Mouse (Mus musculus) forebrain, embryonic 15.5 days (tissue): ENCODE measurements around the gene Vwa3a. TPM values are rescaled to one million over a fixed set of nuclear protein-coding genes. Genes with fewer than 3 reads are reported as not detected.

Source experiments
- ATAC-seq: fragments of 200-750 bp; cut with Nextera tagmentation; replicated peaks from 2 replicates; pipeline ENCODE4 v1.8.0; 2017; ENCODE audit warnings: mild to moderate bottlenecking, moderate TSS enrichment, moderate library complexity
- H3K27ac ChIP-seq: fragments of 300-500 bp; sonication (generic); replicated peaks from 2 replicates; pipeline ENCODE4 v1.5.1; 2015; ENCODE audit warnings: mild to moderate bottlenecking, inconsistent platforms
- H3K27me3 ChIP-seq: fragments of 300-500 bp; sonication (generic); 2 replicates; pipeline ENCODE4 v1.6.1; 2015; ENCODE audit warnings: inconsistent platforms
- H3K36me3 ChIP-seq: fragments of 300-500 bp; sonication (generic); 2 replicates; pipeline ENCODE4 v1.6.1; 2015; ENCODE audit warnings: mild to moderate bottlenecking, inconsistent platforms
- H3K4me1 ChIP-seq: fragments of 300-500 bp; sonication (generic); 2 replicates; pipeline ENCODE4 v1.6.1; 2015; ENCODE audit warnings: inconsistent platforms
- H3K4me2 ChIP-seq: fragments of 300-500 bp; sonication (generic); replicated peaks from 2 replicates; pipeline ENCODE4 v1.6.1; 2015; ENCODE audit warnings: mild to moderate bottlenecking, inconsistent platforms
- H3K4me3 ChIP-seq: fragments of 300-500 bp; sonication (generic); 2 replicates; pipeline ENCODE4 v1.5.1; 2015; ENCODE audit warnings: mild to moderate bottlenecking, inconsistent platforms
- H3K9ac ChIP-seq: fragments of 300-500 bp; sonication (generic); replicated peaks from 2 replicates; pipeline ENCODE4 v1.6.1; 2015; ENCODE audit warnings: mild to moderate bottlenecking, inconsistent platforms
- H3K9me3 ChIP-seq: fragments of 300-500 bp; sonication (generic); 2 replicates; pipeline ENCODE4 v1.6.1; 2016; ENCODE audit warnings: inconsistent platforms
- WGBS: fragments of 180-500 bp; shearing (Covaris S2); methylation state at CpG from one replicate; pipeline ENCODE4 v1.1.7; 2015; ENCODE audit warnings: mixed read lengths; 5-methylcytosine and 5-hydroxymethylcytosine counted together
- polyA plus RNA-seq: library from polyadenylated mRNA; unstranded; fragments of >200 nt; fragmentation: Nextera tagmentation; extraction: Ambion mirVana; gene quantifications from 2 replicates; pipeline ENCODE4 v1.2.1, GENCODE M21; 2015

Vwa3a gene
- polyA plus RNA-seq, 1 experiment from 2014 or later: 1.2 TPM

DNA sequence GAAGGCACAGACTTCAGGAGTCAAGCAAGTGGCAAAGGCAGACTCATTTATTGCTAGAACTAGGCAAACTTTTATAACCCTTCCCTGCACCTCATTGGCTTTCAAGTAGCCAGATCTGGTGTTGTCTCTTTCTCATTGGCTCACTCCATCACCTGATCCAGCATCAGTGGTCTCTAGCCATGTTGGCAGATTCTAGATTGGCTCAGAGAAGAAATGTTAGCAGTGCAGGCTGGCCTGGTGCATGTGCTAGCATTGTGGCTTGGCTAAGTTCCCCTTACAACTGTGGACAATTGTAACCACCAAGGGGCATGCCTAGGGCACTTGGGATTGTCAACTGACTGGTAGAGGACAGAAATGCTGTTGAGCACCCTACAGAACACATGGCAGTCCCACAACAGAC is 12.2 kb downstream of the Vwa3a start:
- Histone ChIP-seq H3K4me1 (0 out of 2 replicates have a peak, but pooled peaks cover 4% of the 10 kb centered on the region), H3K9me3 (no peaks in the 10 kb centered on the region), H3K27me3 (no peaks in the 10 kb centered on the region), H3K27ac (no peak overlapping the region), H3K36me3 (no peaks in the 10 kb centered on the region), H3K9ac (no peak overlapping the region), H3K4me2 (no peak overlapping the region), H3K4me3 (no peak overlapping the region)
- ATAC-seq: no peak

DNA sequence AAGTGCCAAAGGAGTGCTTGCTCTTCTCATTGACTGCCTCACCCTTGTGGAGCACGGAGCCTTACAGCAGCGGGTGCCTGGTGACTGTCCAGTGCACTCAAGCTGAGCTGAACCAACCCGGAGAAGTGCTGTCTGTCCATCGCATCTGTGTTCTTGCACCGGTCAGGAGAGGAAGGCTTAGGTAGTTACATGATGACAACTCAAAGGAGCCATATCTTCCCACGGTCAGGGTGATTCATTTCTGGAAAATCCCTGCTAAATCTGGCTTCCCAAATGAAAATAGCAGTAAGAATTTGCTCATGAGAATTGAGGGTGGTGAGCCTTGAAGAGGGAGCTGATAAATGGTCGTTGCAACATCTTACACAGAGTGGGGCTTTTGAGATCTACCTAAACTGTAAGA is 12.8 kb downstream of the Vwa3a start:
- WGBS: 86% methylated on average over 7 of the region's 7 CpGs
- Histone ChIP-seq H3K27ac (no peak overlapping the region), H3K9me3 (no peaks in the 10 kb centered on the region), H3K27me3 (no peaks in the 10 kb centered on the region), H3K36me3 (no peaks in the 10 kb centered on the region), H3K4me3 (no peak overlapping the region), H3K4me2 (no peak overlapping the region), H3K9ac (no peak overlapping the region), H3K4me1 (0 out of 2 replicates have a peak, but pooled peaks cover 4% of the 10 kb centered on the region)
- no peak for ATAC-seq

DNA sequence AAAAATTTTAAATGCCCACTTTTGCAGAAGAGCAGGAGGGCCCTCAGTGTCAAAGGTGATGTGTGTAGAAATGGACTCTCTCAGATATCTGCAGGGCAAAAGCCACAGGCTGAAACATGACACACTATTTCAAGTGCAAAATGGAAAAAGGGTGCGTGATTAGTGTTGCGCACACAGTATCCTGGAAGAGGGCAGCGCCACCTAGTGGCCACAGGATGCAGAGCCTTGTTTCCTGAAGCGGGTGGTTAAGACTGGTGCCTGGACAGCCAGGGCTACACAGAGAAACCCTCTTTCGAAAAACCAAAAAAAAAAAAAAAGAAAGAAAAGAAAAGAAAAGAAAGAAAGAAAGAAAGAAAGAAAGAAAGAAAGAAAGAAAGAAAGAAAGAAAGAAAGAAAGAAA is 15.6 kb downstream of the Vwa3a start:
- no peak overlapping the region for H3K9ac ChIP-seq
- no peaks in the 10 kb centered on the region for H3K36me3 ChIP-seq
- WGBS: 4% methylated on average over 5 of the region's 5 CpGs
- no peak overlapping the region for H3K27ac ChIP-seq
- no peaks in the 10 kb centered on the region for H3K27me3 ChIP-seq
- 0 out of 2 replicates have a peak, but pooled peaks cover 4% of the 10 kb centered on the region for H3K4me1 ChIP-seq
- no peaks in the 10 kb centered on the region for H3K9me3 ChIP-seq
- no peak overlapping the region for H3K4me2 ChIP-seq
- no peak overlapping the region for H3K4me3 ChIP-seq
- ATAC-seq: peak; percentile 81

DNA sequence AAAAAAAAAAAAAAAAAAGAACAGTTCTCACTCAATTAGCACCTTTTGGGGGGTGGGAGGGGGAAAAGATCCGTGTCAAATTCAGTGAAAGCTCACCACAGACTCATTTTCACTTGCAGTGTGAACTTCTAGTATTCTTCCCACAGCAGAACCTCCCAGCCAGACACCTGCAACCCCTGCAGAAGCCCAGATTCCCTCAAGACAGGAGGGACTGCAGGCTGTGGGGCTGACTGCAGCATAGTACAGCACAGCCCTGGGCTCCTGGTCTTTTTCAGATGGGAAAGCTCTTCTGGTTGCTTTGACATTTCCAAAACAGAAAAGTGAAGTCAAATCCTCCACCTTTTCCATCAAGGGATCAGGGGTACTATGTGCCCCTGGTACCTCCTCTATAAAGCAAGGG is 28.3 kb downstream of the Vwa3a start:
- peak; percentile 70 for ATAC-seq
- H3K4me1 ChIP-seq: 0 out of 2 replicates have a peak, but pooled peaks cover 2% of the 10 kb centered on the region
- no peak overlapping the region for H3K27ac ChIP-seq
- no peak overlapping the region for H3K4me2 ChIP-seq
- H3K27me3 ChIP-seq: no peaks in the 10 kb centered on the region
- H3K9me3 ChIP-seq: no peaks in the 10 kb centered on the region
- no peak overlapping the region for H3K9ac ChIP-seq
- WGBS: 0% methylated on average over 1 of the region's 1 CpGs
- no peaks in the 10 kb centered on the region for H3K36me3 ChIP-seq
- H3K4me3 ChIP-seq: no peak overlapping the region

DNA sequence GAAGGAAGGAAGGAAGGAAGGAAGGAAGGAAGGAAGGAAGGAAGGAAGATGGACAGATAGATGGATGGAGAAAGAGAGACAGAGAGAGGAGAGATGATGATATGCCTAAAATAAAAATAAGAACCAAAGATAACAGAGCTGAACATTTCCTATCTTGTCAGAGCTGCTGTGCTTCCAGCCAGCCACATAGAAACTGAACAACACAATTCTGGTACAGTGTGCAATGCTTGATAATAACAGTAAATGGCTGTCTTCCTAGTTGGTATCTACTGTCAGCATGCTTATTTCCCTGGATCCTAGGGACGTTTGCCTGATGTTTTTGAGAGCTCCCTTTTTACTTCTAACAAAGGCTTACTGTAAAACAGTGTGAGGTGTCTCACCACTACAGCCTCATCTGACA is 32.3 kb downstream of the Vwa3a start:
- Histone ChIP-seq H3K9ac (no peak overlapping the region), H3K27ac (no peak overlapping the region), H3K4me1 (0 out of 2 replicates have a peak, but pooled peaks cover 2% of the 10 kb centered on the region), H3K27me3 (no peaks in the 10 kb centered on the region), H3K4me3 (no peak overlapping the region), H3K9me3 (no peaks in the 10 kb centered on the region), H3K36me3 (no peaks in the 10 kb centered on the region), H3K4me2 (no peak overlapping the region)
- no peak for ATAC-seq
- 61% methylated on average over 1 of the region's 1 CpGs for WGBS

DNA sequence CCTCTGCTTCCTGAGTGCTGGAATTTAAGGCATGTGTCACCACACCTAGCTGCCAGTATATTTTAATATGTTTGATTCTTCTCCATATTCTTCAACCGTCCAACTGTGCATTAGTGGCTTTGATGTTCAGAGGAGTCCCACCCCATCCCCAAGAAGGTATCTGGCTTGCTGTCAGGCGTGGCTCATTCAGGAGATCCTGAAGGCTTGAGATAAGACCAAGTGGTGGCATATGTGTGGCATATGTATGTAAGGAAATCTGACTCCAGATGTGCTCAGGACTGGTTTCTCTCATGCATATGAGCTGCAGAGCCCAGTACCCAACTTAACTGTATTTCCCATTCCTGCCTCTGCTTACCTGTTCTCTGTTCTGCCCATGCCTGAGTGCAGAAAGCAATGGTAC is 38.9 kb downstream of the Vwa3a start:
- no peaks in the 10 kb centered on the region for H3K36me3 ChIP-seq
- no peaks in the 10 kb centered on the region for H3K9me3 ChIP-seq
- no peaks in the 10 kb centered on the region for H3K4me1 ChIP-seq
- 81% methylated on average over 2 of the region's 2 CpGs for WGBS
- no peak overlapping the region for H3K4me2 ChIP-seq
- ATAC-seq: no peak
- no peaks in the 10 kb centered on the region for H3K27me3 ChIP-seq
- no peak overlapping the region for H3K4me3 ChIP-seq
- H3K27ac ChIP-seq: no peak overlapping the region
- H3K9ac ChIP-seq: no peak overlapping the region

DNA sequence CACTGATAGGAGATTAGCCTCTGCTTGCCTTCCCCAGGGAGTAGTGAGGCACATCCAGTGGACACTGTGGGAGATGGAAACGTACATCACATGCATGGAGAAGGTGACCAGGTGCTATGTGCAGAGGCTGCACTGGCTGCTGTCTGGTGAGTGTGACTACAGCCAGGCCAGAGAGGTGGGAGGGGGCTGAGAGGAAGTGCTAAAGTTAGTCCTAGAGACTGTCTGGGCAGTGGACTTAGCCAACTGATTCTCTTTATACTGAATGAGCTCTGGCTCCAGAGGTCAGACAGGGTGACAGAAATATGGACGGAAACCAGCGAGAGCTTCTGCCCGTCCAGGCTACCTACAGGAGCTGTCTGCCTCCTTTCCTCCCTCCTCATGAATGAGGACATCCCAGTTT is 56.4 kb downstream of the Vwa3a start:
- Histone ChIP-seq H3K36me3 (no peaks in the 10 kb centered on the region), H3K4me3 (no peak overlapping the region), H3K27me3 (no peaks in the 10 kb centered on the region), H3K27ac (no peak overlapping the region), H3K9ac (no peak overlapping the region), H3K4me2 (no peak overlapping the region), H3K9me3 (no peaks in the 10 kb centered on the region), H3K4me1 (no peaks in the 10 kb centered on the region)
- WGBS: 88% methylated on average over 4 of the region's 4 CpGs
- ATAC-seq: no peak

DNA sequence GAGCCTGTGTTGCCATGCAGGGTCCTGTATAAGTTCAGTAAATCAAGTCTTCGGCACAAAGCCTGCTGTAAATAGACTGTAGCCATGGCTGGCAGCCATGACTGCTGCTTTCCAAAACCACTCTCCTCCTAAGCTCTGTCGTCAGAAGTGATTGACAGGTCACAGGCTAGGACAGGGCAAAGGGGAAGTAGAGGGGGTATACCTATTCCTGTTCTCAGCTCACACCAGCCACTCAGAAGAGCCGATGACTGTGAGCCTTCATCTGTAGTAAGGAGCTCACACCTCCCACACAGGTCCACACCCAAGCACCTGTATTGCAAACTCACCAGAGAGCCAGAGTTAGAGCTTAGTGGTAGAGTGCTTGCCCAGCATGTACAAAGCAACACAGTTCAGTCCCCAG is 57.3 kb downstream of the Vwa3a start:
- 77% methylated on average over 3 of the region's 3 CpGs for WGBS
- Histone ChIP-seq H3K9me3 (no peaks in the 10 kb centered on the region), H3K9ac (no peak overlapping the region), H3K4me2 (no peak overlapping the region), H3K27me3 (no peaks in the 10 kb centered on the region), H3K4me3 (no peak overlapping the region), H3K4me1 (no peaks in the 10 kb centered on the region), H3K27ac (no peak overlapping the region), H3K36me3 (no peaks in the 10 kb centered on the region)
- no peak for ATAC-seq

DNA sequence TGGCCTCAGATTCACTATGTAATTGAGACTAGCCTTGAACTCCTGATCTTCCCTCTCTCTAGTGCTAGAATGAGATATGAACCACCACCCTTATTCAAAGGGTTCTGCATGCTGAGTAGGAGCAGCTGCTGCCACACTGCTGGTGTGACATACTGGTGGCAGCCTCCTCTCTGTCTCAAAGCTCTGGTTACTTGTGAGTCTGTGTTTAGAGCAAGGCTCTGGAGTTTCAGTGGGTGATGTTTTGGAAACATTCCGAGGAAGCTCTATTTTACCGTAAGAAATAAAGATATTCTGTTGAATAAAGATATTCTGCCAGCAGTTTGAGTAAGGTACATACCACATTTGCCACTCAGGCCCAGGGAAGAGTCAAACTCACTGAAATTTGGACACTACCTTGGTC is 64.2 kb downstream of the Vwa3a start:
- H3K4me2 ChIP-seq: no peak overlapping the region
- H3K4me3 ChIP-seq: no peak overlapping the region
- H3K9me3 ChIP-seq: no peaks in the 10 kb centered on the region
- no peak for ATAC-seq
- H3K9ac ChIP-seq: no peak overlapping the region
- no peaks in the 10 kb centered on the region for H3K36me3 ChIP-seq
- H3K27me3 ChIP-seq: no peaks in the 10 kb centered on the region
- H3K27ac ChIP-seq: no peak overlapping the region
- WGBS: 93% methylated on average over 2 of the region's 2 CpGs
- H3K4me1 ChIP-seq: no peaks in the 10 kb centered on the region

DNA sequence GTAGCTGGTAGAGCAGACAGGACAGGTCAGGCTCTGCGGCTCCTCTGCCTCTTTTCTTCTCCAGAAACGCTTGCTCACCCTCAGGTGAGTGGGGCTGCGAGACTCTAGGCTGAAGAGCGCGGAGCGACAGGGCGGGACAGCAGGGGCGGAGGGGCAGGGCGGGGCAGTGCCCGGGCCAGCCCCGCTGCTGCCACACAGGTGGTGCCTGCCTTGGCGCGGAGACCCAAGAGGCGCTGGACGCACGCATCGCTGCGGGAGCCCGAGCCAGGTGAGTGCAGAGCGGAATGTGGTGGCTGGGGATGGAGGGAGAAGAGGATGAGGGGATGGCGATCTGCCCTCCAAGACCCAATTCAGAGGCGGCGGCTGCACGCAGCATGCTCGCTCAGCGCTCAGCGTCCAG is 70.6 kb downstream of the Vwa3a start:
- H3K27me3 ChIP-seq: peaks cover 5% of the 10 kb centered on the region; the same call in 1 of the 2 replicates
- 2% methylated on average over 27 of the region's 27 CpGs for WGBS
- ATAC-seq: no peak

DNA sequence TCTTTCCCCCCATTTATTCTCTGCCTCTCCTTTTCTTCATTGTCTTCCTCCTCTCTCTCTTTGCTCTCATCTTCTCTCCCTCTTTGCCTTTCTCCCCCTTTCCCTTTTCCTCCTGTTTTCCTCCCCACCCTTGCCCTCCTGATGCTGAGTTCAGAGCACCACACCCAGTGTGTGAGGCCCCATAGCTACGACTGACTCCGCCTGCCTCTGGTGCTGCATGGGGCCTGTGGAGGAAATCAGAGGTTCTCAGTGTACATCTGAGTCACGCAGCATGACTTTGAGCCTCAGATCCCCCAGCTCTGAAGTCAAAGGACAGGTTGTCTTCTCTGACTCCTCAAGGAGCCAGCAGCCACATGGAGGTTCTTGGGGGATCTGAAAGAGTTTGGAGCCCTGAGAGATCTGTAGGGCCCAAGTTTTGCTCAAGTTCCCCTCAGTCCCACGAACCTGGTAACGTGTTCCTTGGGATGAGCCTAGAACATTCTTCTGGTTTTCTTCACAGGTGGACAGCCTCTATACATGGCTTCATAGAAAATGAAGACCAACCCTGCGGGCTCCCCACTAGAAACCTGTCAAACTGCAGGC is 72.8 kb downstream of the Vwa3a start, which contains the start of gene Gm5737:
TSS of gene Gm5737 (plus strand) at position 532 of the 582 bp plus-strand sequence.
- Histone ChIP-seq H3K27me3 (peaks cover 5% of the 10 kb centered on the region; the same call in 1 of the 2 replicates), H3K9ac (no peak within 1 kb of the TSS), H3K9me3 (no peaks in the 10 kb centered on the region), H3K4me3 (no peak within 1 kb of the TSS), H3K4me2 (no peak within 1 kb of the TSS), H3K27ac (no peak within 1 kb of the TSS), H3K4me1 (peaks cover 4% of the 10 kb centered on the region), H3K36me3 (no peaks in the 10 kb centered on the region)
- no peak for ATAC-seq
- 88% methylated on average over 6 of the region's 6 CpGs for WGBS

More for the DNA sequence above, 70.6 kb downstream of the Vwa3a start:
- no peaks in the 10 kb centered on the region for H3K36me3 ChIP-seq
- H3K27ac ChIP-seq: no peak overlapping the region
- H3K4me2 ChIP-seq: peak overlapping the region; percentile 43
- H3K4me3 ChIP-seq: peak overlapping the region; percentile 28
- H3K9me3 ChIP-seq: no peaks in the 10 kb centered on the region
- peaks cover 4% of the 10 kb centered on the region for H3K4me1 ChIP-seq
- 0 out of 2 replicates have a peak overlapping the region, but pooled peaks have one; percentile 22 for H3K9ac ChIP-seq

DNA sequence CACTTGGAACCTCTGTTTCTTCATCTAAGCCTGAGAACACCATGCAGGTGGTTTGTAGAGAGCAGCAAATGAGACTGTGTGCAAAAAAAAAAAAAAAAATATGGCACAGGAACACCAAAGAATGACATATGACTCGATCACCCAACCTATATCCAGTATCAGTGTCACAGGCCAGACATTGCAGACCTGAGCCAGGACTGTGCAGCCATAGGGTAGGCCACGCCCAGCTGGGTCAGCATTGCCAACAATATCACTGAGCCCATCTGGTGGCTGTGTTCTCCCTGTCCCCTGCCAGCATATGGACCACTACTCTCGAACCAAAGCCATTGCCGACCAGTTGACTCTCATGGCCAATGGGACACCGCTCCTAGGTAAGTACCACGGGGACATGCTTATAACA is 78.4 kb downstream of the Vwa3a start:
- no peaks in the 10 kb centered on the region for H3K27me3 ChIP-seq
- no peak overlapping the region for H3K4me2 ChIP-seq
- no peak overlapping the region for H3K4me3 ChIP-seq
- WGBS: 83% methylated on average over 6 of the region's 6 CpGs
- H3K9ac ChIP-seq: no peak overlapping the region
- H3K27ac ChIP-seq: no peak overlapping the region
- no peaks in the 10 kb centered on the region for H3K4me1 ChIP-seq
- no peak for ATAC-seq
- no peaks in the 10 kb centered on the region for H3K36me3 ChIP-seq
- H3K9me3 ChIP-seq: no peaks in the 10 kb centered on the region

DNA sequence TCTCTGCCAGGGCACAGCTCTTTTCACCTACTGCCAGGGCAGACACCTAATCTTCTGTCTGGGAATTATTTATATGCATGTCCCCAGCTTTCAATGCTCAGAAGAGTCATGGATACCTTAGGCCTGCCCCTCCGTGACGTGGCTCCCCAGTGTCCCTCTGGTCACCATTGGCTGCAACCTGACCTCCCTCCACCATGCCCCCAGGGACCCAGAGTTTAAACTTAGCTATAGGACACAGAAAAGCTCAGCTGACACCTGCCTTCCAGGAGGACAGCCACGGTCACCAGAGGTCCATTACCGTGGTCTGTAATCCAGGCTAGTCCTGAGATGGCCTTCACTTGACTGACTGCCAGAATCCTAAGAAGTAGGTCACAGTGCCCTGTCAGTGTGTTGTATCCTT is 80.3 kb downstream of the Vwa3a start:
- no peak for ATAC-seq
- 87% methylated on average over 4 of the region's 4 CpGs for WGBS
- no peak overlapping the region for H3K9ac ChIP-seq

More for the DNA sequence above, 80.3 kb downstream of the Vwa3a start:
- no peak overlapping the region for H3K4me3 ChIP-seq
- H3K27ac ChIP-seq: no peak overlapping the region
- no peaks in the 10 kb centered on the region for H3K36me3 ChIP-seq
- no peaks in the 10 kb centered on the region for H3K4me1 ChIP-seq
- H3K27me3 ChIP-seq: no peaks in the 10 kb centered on the region
- H3K4me2 ChIP-seq: no peak overlapping the region
- no peaks in the 10 kb centered on the region for H3K9me3 ChIP-seq
